Mouse (Mus musculus): ENCODE results near the gene Dcpp2. TPM values are rescaled to one million over a fixed set of nuclear protein-coding genes. Genes with fewer than 3 reads are reported as not detected.
"Not testable (repeated sequence)": the region's sequence is repeated elsewhere in the genome, so short reads cannot be mapped to it uniquely, and the experiment has no call there.

Dcpp2 gene
- polyA plus RNA-seq, 1 experiment from 2014 or later: not detected

DNA sequence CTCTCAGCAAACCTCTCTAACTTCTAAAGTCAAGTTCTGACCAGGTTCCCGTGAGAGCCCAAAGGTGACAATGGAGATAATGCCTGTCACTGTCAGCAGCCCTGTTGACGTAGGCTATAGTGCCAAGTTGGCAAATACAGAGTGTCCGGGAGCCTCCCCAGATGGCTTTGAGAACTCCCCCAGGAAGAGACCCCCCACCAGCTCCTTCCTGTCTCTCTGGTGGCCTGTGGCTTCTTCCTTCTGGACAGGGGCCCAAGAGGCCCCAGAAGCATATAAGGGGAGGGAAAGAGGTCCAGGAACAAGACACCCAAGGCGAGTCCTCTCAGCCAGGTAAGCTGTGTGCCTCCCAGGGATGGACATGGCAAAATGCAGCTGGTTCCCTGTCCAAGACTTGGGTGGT is 36.5 kb downstream of the Dcpp2 start, which contains the start of gene Dcpp3:
Gene Dcpp3 (plus strand): TSS at position 301 of the 400 bp plus-strand sequence.
- 83% methylated on average over 4 of the region's 4 CpGs for WGBS
- H3K27ac ChIP-seq; DNase-seq (ENCODE audit: low spot score); H3K9me3 ChIP-seq (ENCODE audit: control insufficient read depth, low read length); H3K4me3 ChIP-seq (replicated peaks; ENCODE audit: low read length); H3K4me2 ChIP-seq (replicated peaks); H3K4me1 ChIP-seq (replicated peaks; ENCODE audit: control insufficient read depth, insufficient read depth, low read length); H3K9ac ChIP-seq; H3K36me3 ChIP-seq (replicated peaks; ENCODE audit: control insufficient read depth, insufficient read depth); H3K27me3 ChIP-seq (ENCODE audit: control insufficient read depth, insufficient read depth, low read length); ATAC-seq (ENCODE audit: low FRiP score): not testable (repeated sequence)

DNA sequence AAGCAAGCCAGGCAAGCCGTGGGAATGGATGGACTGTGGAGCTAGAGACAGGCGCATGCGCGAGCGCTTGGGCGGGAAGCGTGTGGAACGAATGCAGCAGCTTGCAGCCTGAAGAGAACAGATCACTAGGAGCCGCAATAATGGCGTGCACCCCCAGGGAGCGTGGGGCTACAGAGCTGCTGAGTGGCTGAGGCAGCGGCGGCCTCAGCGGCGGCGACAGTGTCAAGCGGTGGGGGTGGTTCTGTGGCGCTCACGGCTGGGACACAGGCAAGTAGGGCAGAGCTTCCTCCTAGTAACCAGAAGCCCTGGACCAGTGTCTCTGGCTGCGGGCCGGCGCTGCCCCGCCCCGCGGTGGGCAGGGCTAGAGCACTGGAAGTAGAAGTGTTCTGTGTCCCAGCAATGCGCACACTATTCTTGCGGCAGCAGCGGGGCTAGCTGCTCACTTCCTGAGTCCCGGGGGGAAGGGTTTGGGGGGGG is 43.9 kb downstream of the Dcpp2 start:
- H3K27ac ChIP-seq: peak overlapping the region; percentile 84
- peak overlapping the region; percentile 64 for H3K4me2 ChIP-seq (replicated peaks)
- 0% methylated on average over 29 of the region's 29 CpGs for WGBS
- H3K36me3 ChIP-seq (replicated peaks; ENCODE audit: control insufficient read depth, insufficient read depth): no peaks in the 10 kb centered on the region
- peak; percentile 97 for ATAC-seq (ENCODE audit: low FRiP score)
- H3K4me3 ChIP-seq (replicated peaks; ENCODE audit: low read length): peak overlapping the region; percentile 50
- peak; percentile 90 for DNase-seq (ENCODE audit: low spot score)
- H3K9ac ChIP-seq: peak overlapping the region; percentile 62
- H3K9me3 ChIP-seq (ENCODE audit: control insufficient read depth, low read length): no peaks in the 10 kb centered on the region
- H3K4me1 ChIP-seq (replicated peaks; ENCODE audit: control insufficient read depth, insufficient read depth, low read length): peaks cover 6% of the 10 kb centered on the region
- H3K27me3 ChIP-seq (ENCODE audit: control insufficient read depth, insufficient read depth, low read length): no peaks in the 10 kb centered on the region

DNA sequence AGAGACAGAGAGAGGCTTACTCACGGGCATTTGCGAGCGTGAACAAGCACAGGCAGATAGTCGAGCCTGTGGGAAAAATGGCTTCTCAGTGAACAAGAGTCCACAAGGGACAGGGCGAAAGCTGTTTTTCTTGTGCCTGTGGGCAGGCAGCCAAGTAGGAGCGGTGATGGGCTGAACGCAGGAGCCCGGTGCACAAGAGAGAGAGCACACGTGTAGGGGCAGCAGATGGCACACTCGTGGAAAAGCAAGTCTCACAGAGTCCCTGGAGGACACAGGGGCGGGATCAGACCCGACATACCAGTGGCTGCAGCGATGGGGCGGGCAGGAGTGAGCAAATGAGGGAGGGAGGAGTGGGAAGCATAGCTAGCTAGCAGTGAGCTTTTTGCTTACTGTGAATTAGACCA is 44.4 kb downstream of the Dcpp2 start:
- H3K4me2 ChIP-seq (replicated peaks): peak overlapping the region; percentile 64
- ATAC-seq (ENCODE audit: low FRiP score) (peak; percentile 82), DNase-seq (ENCODE audit: low spot score) (peak; percentile 70)
- peak overlapping the region; percentile 62 for H3K9ac ChIP-seq
- H3K4me1 ChIP-seq (replicated peaks; ENCODE audit: control insufficient read depth, insufficient read depth, low read length): peaks cover 6% of the 10 kb centered on the region
- H3K36me3 ChIP-seq (replicated peaks; ENCODE audit: control insufficient read depth, insufficient read depth): no peaks in the 10 kb centered on the region
- peak overlapping the region; percentile 50 for H3K4me3 ChIP-seq (replicated peaks; ENCODE audit: low read length)
- peak overlapping the region; percentile 84 for H3K27ac ChIP-seq
- no peaks in the 10 kb centered on the region for H3K9me3 ChIP-seq (ENCODE audit: control insufficient read depth, low read length)
- H3K27me3 ChIP-seq (ENCODE audit: control insufficient read depth, insufficient read depth, low read length): no peaks in the 10 kb centered on the region
- 0% methylated on average over 14 of the region's 14 CpGs for WGBS

DNA sequence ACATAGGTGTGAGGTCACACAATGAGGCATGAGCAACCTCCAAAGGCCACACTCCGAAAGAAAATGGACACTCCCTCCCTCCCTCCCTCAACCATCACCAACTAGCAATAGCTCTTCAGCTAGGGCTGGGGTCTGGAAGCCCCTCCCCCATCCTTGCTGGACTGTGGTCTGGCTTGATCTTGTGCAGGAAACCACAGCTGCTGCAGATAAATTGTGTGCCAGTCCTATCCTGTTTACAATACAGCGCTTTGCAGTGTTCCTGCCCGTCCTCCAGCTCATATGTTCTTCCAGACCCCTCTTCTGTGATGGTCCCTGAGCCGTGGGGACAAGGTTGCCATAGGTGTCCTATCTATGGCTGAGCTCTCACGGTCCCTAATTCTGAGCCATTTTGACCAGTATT is 50.5 kb downstream of the Dcpp2 start:
- Histone ChIP-seq H3K27ac (no peak overlapping the region), H3K27me3 (ENCODE audit: control insufficient read depth, insufficient read depth, low read length) (no peaks in the 10 kb centered on the region), H3K4me1 (replicated peaks; ENCODE audit: control insufficient read depth, insufficient read depth, low read length) (no peaks in the 10 kb centered on the region), H3K4me2 (replicated peaks) (no peak overlapping the region), H3K36me3 (replicated peaks; ENCODE audit: control insufficient read depth, insufficient read depth) (no peaks in the 10 kb centered on the region), H3K4me3 (replicated peaks; ENCODE audit: low read length) (no peak overlapping the region), H3K9me3 (ENCODE audit: control insufficient read depth, low read length) (no peaks in the 10 kb centered on the region), H3K9ac (no peak overlapping the region)
- WGBS: 85% methylated on average over 5 of the region's 5 CpGs
- no peak for ATAC-seq (ENCODE audit: low FRiP score)
- no peak for DNase-seq (ENCODE audit: low spot score)

DNA sequence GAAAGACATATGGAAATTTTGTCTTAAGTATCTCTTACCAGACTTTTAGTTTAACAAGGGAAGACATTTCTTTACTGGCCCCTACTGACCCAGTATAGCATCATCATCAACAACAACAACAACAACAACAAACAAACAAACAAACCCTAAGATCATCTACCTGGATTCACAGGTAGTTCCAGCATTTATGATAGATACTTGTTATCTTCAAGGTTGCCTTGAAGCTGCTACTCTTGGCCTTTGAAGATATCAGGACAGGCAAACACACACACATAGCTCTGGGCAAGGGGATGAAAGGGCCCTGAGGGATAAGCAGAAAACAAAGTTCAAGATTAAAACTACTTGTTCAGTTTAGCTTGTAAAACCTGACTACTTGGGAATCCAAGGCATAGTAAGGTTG is 60.7 kb downstream of the Dcpp2 start, which contains the start of gene Sbp:
Gene Sbp (plus strand): TSS at position 301 of the 400 bp plus-strand sequence.
- no peaks in the 10 kb centered on the region for H3K9me3 ChIP-seq (ENCODE audit: control insufficient read depth, low read length)

DNA sequence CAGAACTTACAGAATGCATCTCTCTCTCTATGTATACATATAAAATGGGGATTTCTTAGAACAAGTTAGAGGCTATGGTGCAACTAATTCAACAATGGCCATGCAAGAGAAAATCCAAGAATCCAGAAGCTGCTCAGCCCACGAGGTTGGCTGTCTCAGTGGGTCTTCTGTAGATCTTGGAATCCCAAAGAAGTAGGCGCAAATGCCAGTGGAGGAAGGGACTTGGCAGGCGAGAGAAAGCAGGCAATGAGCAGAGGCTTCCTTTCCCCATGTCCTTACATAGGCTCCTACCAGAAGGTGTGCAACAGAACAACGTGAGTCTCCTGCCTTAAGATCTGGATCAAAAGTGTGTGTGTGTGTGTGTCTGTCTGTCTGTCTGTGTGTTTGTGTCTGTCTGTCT is 66.8 kb downstream of the Dcpp2 start:
- H3K27ac ChIP-seq; DNase-seq (ENCODE audit: low spot score); H3K27me3 ChIP-seq (ENCODE audit: control insufficient read depth, insufficient read depth, low read length); H3K9me3 ChIP-seq (ENCODE audit: control insufficient read depth, low read length); H3K9ac ChIP-seq; H3K36me3 ChIP-seq (replicated peaks; ENCODE audit: control insufficient read depth, insufficient read depth); ATAC-seq (ENCODE audit: low FRiP score); H3K4me2 ChIP-seq (replicated peaks); H3K4me1 ChIP-seq (replicated peaks; ENCODE audit: control insufficient read depth, insufficient read depth, low read length); H3K4me3 ChIP-seq (replicated peaks; ENCODE audit: low read length): not testable (repeated sequence)
- WGBS: 78% methylated on average over 4 of the region's 4 CpGs

More for the DNA sequence above, 60.7 kb downstream of the Dcpp2 start, which contains the start of gene Sbp:
- no peak within 1 kb of the TSS for H3K27ac ChIP-seq
- ATAC-seq (ENCODE audit: low FRiP score): no peak
- no peak within 1 kb of the TSS for H3K4me3 ChIP-seq (replicated peaks; ENCODE audit: low read length)
- no peaks in the 10 kb centered on the region for H3K4me1 ChIP-seq (replicated peaks; ENCODE audit: control insufficient read depth, insufficient read depth, low read length)
- no peak within 1 kb of the TSS for H3K9ac ChIP-seq
- DNase-seq (ENCODE audit: low spot score): no peak
- no peak within 1 kb of the TSS for H3K4me2 ChIP-seq (replicated peaks)
- H3K27me3 ChIP-seq (ENCODE audit: control insufficient read depth, insufficient read depth, low read length): no peaks in the 10 kb centered on the region
- no peaks in the 10 kb centered on the region for H3K36me3 ChIP-seq (replicated peaks; ENCODE audit: control insufficient read depth, insufficient read depth)

DNA sequence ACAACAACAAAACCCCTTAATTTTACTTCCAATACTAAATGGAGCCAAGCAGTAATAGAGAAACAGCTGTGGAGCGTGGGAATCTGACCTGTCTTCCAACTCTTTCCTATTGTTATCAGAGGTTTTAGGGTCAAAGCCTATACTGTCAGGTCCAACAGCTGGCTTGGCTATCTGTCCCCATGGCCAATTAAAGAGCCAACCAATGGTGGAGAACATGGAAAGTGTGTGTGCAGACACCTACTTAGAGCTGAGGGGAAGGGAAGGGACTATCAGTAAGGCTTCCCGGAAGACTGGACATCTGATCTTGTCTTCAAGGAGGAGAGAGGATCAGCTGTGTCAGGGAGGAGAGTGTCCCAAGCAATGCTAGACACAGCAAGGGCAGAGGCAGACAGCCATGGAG is 68.4 kb downstream of the Dcpp2 start:
- no peak for ATAC-seq (ENCODE audit: low FRiP score)
- no peaks in the 10 kb centered on the region for H3K27me3 ChIP-seq (ENCODE audit: control insufficient read depth, insufficient read depth, low read length)
- H3K27ac ChIP-seq: no peak overlapping the region
- H3K4me2 ChIP-seq (replicated peaks): no peak overlapping the region
- no peak for DNase-seq (ENCODE audit: low spot score)
- 96% methylated on average over 2 of the region's 2 CpGs for WGBS
- H3K36me3 ChIP-seq (replicated peaks; ENCODE audit: control insufficient read depth, insufficient read depth): no peaks in the 10 kb centered on the region
- no peaks in the 10 kb centered on the region for H3K4me1 ChIP-seq (replicated peaks; ENCODE audit: control insufficient read depth, insufficient read depth, low read length)
- no peak overlapping the region for H3K4me3 ChIP-seq (replicated peaks; ENCODE audit: low read length)
- H3K9ac ChIP-seq: no peak overlapping the region
- H3K9me3 ChIP-seq (ENCODE audit: control insufficient read depth, low read length): no peaks in the 10 kb centered on the region

Other genes with a start within 250 kb of the Dcpp2 start
- 1.0 and 1.6 TPM in 2 replicates for gene Mmp25, start 235.6 kb upstream of the Dcpp2 start, polyA plus RNA-seq (2014; fragmentation: Nextera tagmentation; extraction: Ambion mirVana)
- gene Bicdl2, start 220.4 kb upstream of the Dcpp2 start, polyA plus RNA-seq (2014; fragmentation: Nextera tagmentation; extraction: Ambion mirVana): 0.24 TPM in 1 of 2 replicates, not detected in the other
- 129 and 143 TPM in 2 replicates for gene Hcfc1r1, start 207.3 kb upstream of the Dcpp2 start, polyA plus RNA-seq (2014; fragmentation: Nextera tagmentation; extraction: Ambion mirVana)
- 39.7 and 40.0 TPM in 2 replicates for gene Thoc6, start 207.0 kb upstream of the Dcpp2 start, polyA plus RNA-seq (2014; fragmentation: Nextera tagmentation; extraction: Ambion mirVana)
- 3.1 and 3.7 TPM in 2 replicates for gene Tnfrsf12a, start 203.4 kb upstream of the Dcpp2 start, polyA plus RNA-seq (2014; fragmentation: Nextera tagmentation; extraction: Ambion mirVana)
- gene Cldn6, start 201.6 kb upstream of the Dcpp2 start, polyA plus RNA-seq (2014; fragmentation: Nextera tagmentation; extraction: Ambion mirVana): 0.24 and 0.26 TPM in 2 replicates
- 1.7 and 2.6 TPM in 2 replicates for gene Cldn9, start 196.9 kb upstream of the Dcpp2 start, polyA plus RNA-seq (2014; fragmentation: Nextera tagmentation; extraction: Ambion mirVana)
- gene 1520401A03Rik, start 158.1 kb upstream of the Dcpp2 start, polyA plus RNA-seq (2014; fragmentation: Nextera tagmentation; extraction: Ambion mirVana): 0.09 and 0.18 TPM in 2 replicates
- gene Pkmyt1, start 154.5 kb upstream of the Dcpp2 start, polyA plus RNA-seq (2014; fragmentation: Nextera tagmentation; extraction: Ambion mirVana): 16.9 and 17.7 TPM in 2 replicates
- 57.5 and 62.8 TPM in 2 replicates for gene Paqr4, start 140.0 kb upstream of the Dcpp2 start, polyA plus RNA-seq (2014; fragmentation: Nextera tagmentation; extraction: Ambion mirVana)
- gene Kremen2, start 135.0 kb upstream of the Dcpp2 start, polyA plus RNA-seq (2014; fragmentation: Nextera tagmentation; extraction: Ambion mirVana): 0.74 and 0.90 TPM in 2 replicates
- gene Flywch1, start 109.3 kb upstream of the Dcpp2 start, polyA plus RNA-seq (2014; fragmentation: Nextera tagmentation; extraction: Ambion mirVana): 179 and 183 TPM in 2 replicates
- gene Flywch2, start 94.8 kb upstream of the Dcpp2 start, polyA plus RNA-seq (2014; fragmentation: Nextera tagmentation; extraction: Ambion mirVana): 75.4 and 78.4 TPM in 2 replicates
- 390 and 455 TPM in 2 replicates for gene Srrm2, start 90.3 kb upstream of the Dcpp2 start, polyA plus RNA-seq (2014; fragmentation: Nextera tagmentation; extraction: Ambion mirVana)
- gene Elob, start 51.7 kb upstream of the Dcpp2 start, polyA plus RNA-seq (2014; fragmentation: Nextera tagmentation; extraction: Ambion mirVana): 1,176 and 1,404 TPM in 2 replicates
- not detected in 2 replicates for gene Prss33, start 44.8 kb upstream of the Dcpp2 start, polyA plus RNA-seq (2014; fragmentation: Nextera tagmentation; extraction: Ambion mirVana)
- 0.16 TPM in 1 of 2 replicates, not detected in the other for gene Prss32, start 37.0 kb upstream of the Dcpp2 start, polyA plus RNA-seq (2014; fragmentation: Nextera tagmentation; extraction: Ambion mirVana)
- gene Prss41, start 36.7 kb upstream of the Dcpp2 start, polyA plus RNA-seq (2014; fragmentation: Nextera tagmentation; extraction: Ambion mirVana): 1.1 and 2.3 TPM in 2 replicates
- gene Prss21, start 12.8 kb upstream of the Dcpp2 start, polyA plus RNA-seq (2014; fragmentation: Nextera tagmentation; extraction: Ambion mirVana): not detected in 2 replicates
- not detected in 2 replicates for gene Dcpp1, start within 50 bp of the Dcpp2 start, polyA plus RNA-seq (2014; fragmentation: Nextera tagmentation; extraction: Ambion mirVana)
- not detected in 2 replicates for gene Dcpp3, start 36.6 kb downstream of the Dcpp2 start, polyA plus RNA-seq (2014; fragmentation: Nextera tagmentation; extraction: Ambion mirVana)
- not detected in 2 replicates for gene Sbp, start 60.8 kb downstream of the Dcpp2 start, polyA plus RNA-seq (2014; fragmentation: Nextera tagmentation; extraction: Ambion mirVana)
- not detected in 2 replicates for gene Sbpl, start 74.4 kb downstream of the Dcpp2 start, polyA plus RNA-seq (2014; fragmentation: Nextera tagmentation; extraction: Ambion mirVana)
- not detected in 2 replicates for gene Prss30, start 99.7 kb downstream of the Dcpp2 start, polyA plus RNA-seq (2014; fragmentation: Nextera tagmentation; extraction: Ambion mirVana)
- not detected in 2 replicates for gene Prss22, start 117.2 kb downstream of the Dcpp2 start, polyA plus RNA-seq (2014; fragmentation: Nextera tagmentation; extraction: Ambion mirVana)
- 0.16 TPM in 1 of 2 replicates, not detected in the other for gene Prss27, start 157.3 kb downstream of the Dcpp2 start, polyA plus RNA-seq (2014; fragmentation: Nextera tagmentation; extraction: Ambion mirVana)
- gene Kctd5, start 192.6 kb downstream of the Dcpp2 start, polyA plus RNA-seq (2014; fragmentation: Nextera tagmentation; extraction: Ambion mirVana): 77.8 and 79.9 TPM in 2 replicates